ENCODE assay signal across 8 mouse cellular contexts in genomic region chr2:90490279-90491046, GRCm38 (mm10).
DNase-seq lines count a peak whose midpoint lies in the region; ATAC-seq lines count a peak whose summit lies in the region.

No protein-coding gene starts in this region.

- WGBS in midbrain, embryonic 15.5 days: 39% methylated on average over 13 of the region's 13 CpGs

- H3K4me2 ChIP-seq in midbrain, embryonic 15.5 days: peak overlapping the region; percentile 31

- no peak overlapping the region for H3K4me3 ChIP-seq in midbrain, embryonic 15.5 days

- no peak overlapping the region for H3K9ac ChIP-seq in midbrain, embryonic 15.5 days

- H3K27me3 ChIP-seq in midbrain, embryonic 15.5 days (replicated peaks): no peaks in the 10 kb centered on the region

- no peak for DNase-seq in frontal cortex, postnatal 36 days (ENCODE audit: low spot score in 2 of 2)
- peak; percentile 42 for DNase-seq in CD4-positive helper T cell, adult 2 months (ENCODE audit: low read depth, low spot score)
- DNase-seq in urinary bladder, postnatal 4 days (ENCODE audit: low spot score in 2 of 2): no peak
- DNase-seq in adrenal gland, adult 8-10 months: no peak
- no peak for DNase-seq in kidney, adult 18-20 months

- ATAC-seq in frontal cortex, adult (ENCODE audit: low TSS enrichment): 0 out of 2 replicates have a peak, but pooled peaks have one; percentile 5
- ATAC-seq in common myeloid progenitor, adult 5-6 weeks (replicated peaks; ENCODE audit: low read depth, poor library complexity, severe bottlenecking): peak; percentile 46
- peak; percentile 73 for ATAC-seq in midbrain, embryonic 15.5 days (replicated peaks)

- peaks cover 10% of the 10 kb centered on the region for H3K4me1 ChIP-seq in midbrain, embryonic 15.5 days

- no peaks in the 10 kb centered on the region for H3K36me3 ChIP-seq in midbrain, embryonic 15.5 days (replicated peaks)

- H3K9me3 ChIP-seq in midbrain, embryonic 15.5 days: no peaks in the 10 kb centered on the region

- 0 out of 2 replicates have a peak overlapping the region, but pooled peaks have one; percentile 53 for H3K27ac ChIP-seq in midbrain, embryonic 15.5 days

Comparison
In these comparisons a context has a peak if more than half of its experiments do, and no peak if none do; other contexts are left out.
1. ATAC-seq: peak in every context shown above with its lines; median percentile 73 in midbrain, embryonic 15.5 days; 46 in common myeloid progenitor, adult 5-6 weeks; 5 in frontal cortex, adult.